In the genomic region with DNA sequence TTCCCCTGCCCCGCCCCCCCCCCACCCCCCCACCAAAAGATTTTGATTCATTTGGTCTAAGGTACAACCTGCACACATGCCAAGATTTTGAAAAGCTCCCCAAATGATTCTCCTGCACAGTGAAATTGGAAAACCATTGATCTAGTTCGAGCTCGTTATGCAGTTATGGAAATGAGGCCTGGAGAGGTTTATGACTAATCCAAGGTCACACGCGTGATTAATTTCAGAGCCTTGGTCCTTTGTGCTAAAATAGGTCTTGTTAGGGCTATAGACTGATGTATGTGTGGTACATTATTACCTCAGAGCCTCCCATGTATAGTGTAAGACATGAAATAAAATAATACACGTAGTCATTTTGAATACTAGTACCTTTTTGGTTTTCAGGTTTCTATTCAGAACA, we compare ENCODE assay signal across 26 mouse cellular contexts. TPM values are rescaled to one million over a fixed set of nuclear protein-coding genes. Genes with fewer than 3 reads are reported as not detected.
"Had no signal": no experiment of that assay in that cellular context is flagged by ENCODE, and none has a peak within 500 bp of the region (broad histone marks: within the 10 kb centered on the region; RNA-seq: fewer than 3 reads in every experiment).

No protein-coding gene starts in this region.

- DNase-seq: gastrocnemius, postnatal 10 days; gastrocnemius, postnatal 25 days; heart, adult 18-20 months; heart, postnatal 14 days; heart, postnatal 4 days; kidney, adult 11 months; kidney, adult 2 months; kidney, adult 9 months; kidney, postnatal 14 days; kidney, postnatal 36 days; layer of hippocampus, adult 9-11 months; layer of hippocampus, postnatal 36 days; left cerebral cortex, postnatal 4 days had no signal

- H3K27ac ChIP-seq: hindbrain, embryonic 10.5 days; hindbrain, embryonic 12.5 days; hindbrain, embryonic 14.5 days; kidney, embryonic 15.5 days; kidney, postnatal 0 days; limb, embryonic 13.5 days; limb, embryonic 15.5 days; liver, embryonic 14.5 days had no signal

- H3K36me3 ChIP-seq: hindbrain, embryonic 12.5 days; kidney, embryonic 15.5 days; limb, embryonic 13.5 days had no signal

- H3K4me3 ChIP-seq: heart, embryonic 12.5 days; hindbrain, embryonic 10.5 days; hindbrain, embryonic 12.5 days; kidney, embryonic 15.5 days; limb, embryonic 13.5 days; limb, embryonic 15.5 days had no signal

- H3K27me3 ChIP-seq: heart, embryonic 12.5 days; hindbrain, embryonic 12.5 days; kidney, embryonic 15.5 days; limb, embryonic 13.5 days; limb, embryonic 15.5 days had no signal

- ATAC-seq: hindbrain, embryonic 16.5 days; intestine, embryonic 16.5 days had no signal

- H3K9ac ChIP-seq: hindbrain, embryonic 12.5 days; hindbrain, embryonic 14.5 days; kidney, embryonic 15.5 days; limb, embryonic 13.5 days; limb, embryonic 15.5 days; liver, embryonic 14.5 days had no signal

- H3K9me3 ChIP-seq: heart, embryonic 12.5 days; hindbrain, embryonic 10.5 days; hindbrain, embryonic 12.5 days; kidney, embryonic 15.5 days; limb, embryonic 13.5 days; limb, embryonic 15.5 days had no signal

- H3K4me2 ChIP-seq: hindbrain, embryonic 12.5 days; hindbrain, embryonic 14.5 days; kidney, embryonic 15.5 days; limb, embryonic 13.5 days; limb, embryonic 15.5 days had no signal

RNA-seq across cellular contexts. Expression of a gene that starts 9.3 kb away (rescaled TPM):
- total RNA-seq: granulocyte monocyte progenitor cell, adult 5-6 weeks; layer of hippocampus, adult 18-20 months; layer of hippocampus, postnatal 36 days had no signal
